Mouse (Mus musculus) stomach, postnatal 0 days (tissue): ENCODE data around the gene Ippk.

Experiments used
- CTCF ChIP-seq: IDR thresholded peaks from 2 replicates; pipeline ENCODE4 v1.5.1; 2016; ENCODE audit warnings: antibody characterized with exemption, low read depth, mild to moderate bottlenecking, moderate library complexity
- EP300 ChIP-seq: optimal IDR thresholded peaks from 2 replicates; pipeline ENCODE3; 2016; ENCODE audit warnings: antibody characterized with exemption

DNA sequence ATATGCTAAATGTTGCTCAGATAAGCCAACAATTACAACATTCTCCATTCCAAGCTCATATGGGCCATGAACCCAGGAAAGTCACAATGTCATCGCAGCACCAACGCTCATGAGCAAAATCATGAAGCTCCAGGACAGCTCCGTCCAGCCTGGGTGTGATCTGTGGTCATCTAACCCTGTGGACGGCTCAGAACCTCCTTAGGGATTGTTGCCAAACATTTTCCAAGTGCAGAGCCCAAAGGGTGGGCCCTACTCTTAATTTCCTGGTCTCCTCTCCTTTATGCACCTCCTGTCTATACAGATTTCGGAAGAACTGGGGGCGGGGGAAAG is 51.6 kb downstream of the Ippk start:
- TF ChIP-seq EP300, result no peak
- TF ChIP-seq CTCF, result no peak
